Mouse (Mus musculus): ENCODE data around the gene Pole4.
A peak's percentile ranks its signal among the peaks of the same experiment; 100 is the strongest.

Pole4 gene

GRCm38 (mm10) chr6:82705221-82705620 lies at the start of gene Pole4:
Gene Pole4 (minus strand): TSS chr6:82705365.
- no peak for DNase-seq (ENCODE audit: low spot score)

DNA sequence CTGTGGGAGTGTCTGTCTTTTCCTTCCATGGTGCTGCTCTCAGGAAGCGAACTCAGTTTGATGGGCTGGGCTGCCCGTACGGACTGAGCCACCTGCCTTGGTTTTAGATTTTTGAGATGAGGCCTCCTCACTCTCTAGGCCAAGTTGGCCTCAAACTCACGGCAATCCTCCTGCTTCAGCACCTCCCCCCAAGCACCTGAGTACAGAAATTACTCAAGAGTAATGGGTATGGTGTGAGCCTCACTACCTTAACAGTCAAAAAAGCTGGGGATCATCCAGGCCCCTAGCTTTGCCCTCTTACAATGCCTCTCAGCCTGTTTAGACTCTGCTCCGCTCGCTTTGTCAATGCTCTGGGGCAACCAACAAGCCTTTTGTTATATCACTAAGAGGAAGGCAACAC lies 49.6 kb upstream of the Pole4 start:
- DNase-seq (ENCODE audit: low spot score): no peak

DNA sequence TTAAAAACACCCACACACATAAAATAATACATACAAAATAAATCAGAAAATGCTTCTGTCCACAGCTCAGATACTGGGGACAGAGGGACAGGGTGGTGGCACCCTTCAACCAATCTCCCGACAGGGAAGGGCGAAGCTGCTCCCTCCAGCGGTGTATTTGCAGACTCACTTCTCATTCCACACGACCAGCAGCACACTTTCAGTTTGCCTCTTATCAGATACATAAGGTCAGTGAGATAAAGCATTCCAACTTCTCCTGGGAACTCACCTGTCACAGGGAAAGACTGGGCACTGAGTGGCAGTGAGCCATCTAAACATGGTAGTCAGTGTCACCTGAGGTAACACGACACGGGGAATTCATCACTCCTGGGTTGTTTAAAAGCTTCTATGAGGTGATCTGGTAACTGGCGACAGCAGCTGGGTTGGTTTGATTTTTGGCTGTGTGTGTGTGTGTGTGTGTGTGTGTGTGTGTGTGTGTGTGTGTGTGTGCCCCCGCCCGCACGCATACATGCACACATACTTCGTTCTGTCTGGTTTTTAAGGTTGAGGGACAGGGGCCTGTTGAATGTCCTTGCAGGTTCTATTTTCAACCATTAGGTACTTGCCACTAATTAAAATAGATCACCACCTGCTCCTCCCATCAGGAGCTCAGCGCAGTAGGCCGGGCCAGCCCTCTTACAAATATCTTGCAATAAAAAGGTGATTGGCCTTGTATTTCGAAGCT lies 48.6 kb upstream of the Pole4 start:
- no peak for DNase-seq (ENCODE audit: low spot score)

GRCm38 (mm10) chr6:82753061-82753460 lies 47.9 kb upstream of the Pole4 start:
- DNase-seq (ENCODE audit: low spot score): no peak

DNA sequence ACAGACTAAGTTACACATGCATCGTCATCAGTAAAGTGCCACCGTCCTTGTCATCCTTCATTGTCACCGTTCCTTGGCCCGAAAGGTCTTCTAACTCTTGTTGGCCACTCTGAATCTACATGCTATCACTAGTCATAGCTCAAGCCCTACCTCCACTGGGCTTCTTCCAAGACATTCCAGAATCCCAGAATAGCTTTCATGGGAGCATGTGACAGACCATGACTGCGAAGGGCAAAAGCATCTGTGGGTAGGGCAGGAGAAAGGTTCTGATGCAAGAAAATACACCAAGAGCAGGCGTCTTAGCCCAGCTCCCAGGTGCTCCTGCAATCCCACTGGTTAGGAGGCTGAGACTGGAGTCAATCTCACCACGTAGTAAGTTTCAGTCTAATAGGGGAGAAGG lies 46.6 kb upstream of the Pole4 start:
- DNase-seq (ENCODE audit: low spot score): no peak

DNA sequence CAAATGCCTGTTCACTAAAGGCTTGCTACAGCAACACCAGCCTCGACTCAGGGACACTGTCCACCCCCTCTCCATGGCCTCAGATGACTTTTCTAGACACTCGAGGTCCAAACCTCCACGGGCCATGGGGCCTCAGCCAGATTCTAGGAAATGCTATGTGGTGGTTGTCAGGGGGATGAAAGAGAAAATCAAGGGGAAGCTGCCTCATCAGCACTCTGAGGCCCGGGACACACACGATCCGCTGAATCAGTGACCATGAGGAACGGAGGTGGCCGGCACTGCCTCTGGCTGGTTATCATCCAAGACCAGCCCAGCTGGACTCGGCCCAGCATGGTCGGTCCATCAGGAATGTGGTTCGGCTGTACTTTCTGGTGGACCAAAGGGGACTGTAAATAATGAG lies 45.9 kb upstream of the Pole4 start:
- no peak for DNase-seq (ENCODE audit: low spot score)

GRCm38 (mm10) chr6:82750063-82750462 lies 44.9 kb upstream of the Pole4 start:
- DNase-seq (ENCODE audit: low spot score): no peak

DNA sequence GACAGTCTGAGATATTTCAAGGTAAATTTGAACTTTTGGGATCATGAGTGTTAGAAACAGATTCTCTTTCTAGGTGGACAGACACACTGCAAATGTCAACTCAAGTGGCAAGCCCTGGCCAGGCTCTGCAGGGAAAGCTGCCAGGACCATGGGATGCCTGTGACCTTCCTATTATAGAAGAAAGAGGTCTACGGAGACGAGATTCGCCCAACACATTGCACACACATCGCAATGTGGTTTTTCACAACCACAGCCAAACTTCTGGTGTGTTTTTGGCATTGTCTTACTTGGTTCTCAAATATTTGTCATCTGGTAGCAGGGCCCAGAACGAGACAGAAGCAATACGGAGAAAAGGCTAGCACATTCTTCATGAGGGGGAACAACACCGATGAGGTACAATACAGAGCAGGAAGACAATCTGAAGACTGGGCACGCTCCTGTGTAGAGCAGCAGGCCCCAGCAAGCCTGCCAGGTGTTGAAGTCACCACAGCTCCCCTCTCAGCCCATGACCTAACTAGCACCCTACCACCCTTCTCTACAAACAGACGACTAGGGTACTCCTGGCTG lies 43.0 kb upstream of the Pole4 start:
- no peak for DNase-seq (ENCODE audit: low spot score)

DNA sequence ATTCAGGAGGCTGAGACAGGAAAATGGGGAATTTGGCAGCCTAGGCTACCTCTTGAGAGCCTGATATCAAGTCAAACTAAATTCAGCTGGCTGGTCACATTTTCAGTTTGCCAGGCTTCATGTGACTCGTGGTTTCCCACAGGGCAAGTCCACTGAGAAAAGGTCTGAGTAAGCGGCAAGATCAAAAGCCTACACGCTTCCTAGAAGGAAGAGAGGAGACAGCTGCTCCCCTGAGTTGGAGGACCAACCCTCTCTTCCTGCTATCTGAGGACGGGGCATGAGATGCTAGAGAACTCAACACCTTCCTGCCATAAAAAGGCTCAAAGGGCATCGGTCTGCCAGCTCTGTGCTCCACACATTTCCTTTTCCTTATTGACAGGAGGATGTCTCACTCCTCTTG lies 41.9 kb upstream of the Pole4 start:
- DNase-seq (ENCODE audit: low spot score): no peak

DNA sequence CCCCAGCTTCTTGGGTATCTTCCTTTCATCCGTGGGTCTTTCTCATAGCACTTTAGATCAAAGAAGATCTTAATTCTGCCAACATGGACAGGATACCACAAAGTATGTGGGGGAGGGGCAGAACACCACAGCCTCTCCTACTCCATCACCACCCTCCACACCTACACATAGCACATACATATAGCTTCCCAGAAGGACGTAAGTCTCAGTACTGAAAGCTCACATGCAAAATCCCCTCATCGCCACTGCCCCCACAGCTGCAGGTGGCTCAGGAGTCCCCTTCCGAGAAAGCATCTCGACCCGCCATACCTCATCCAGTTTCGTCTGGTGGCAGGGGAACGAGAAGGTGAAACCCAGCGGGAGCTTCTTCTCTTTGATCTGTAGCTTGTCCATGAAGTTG lies 39.4 kb upstream of the Pole4 start:
- no peak for DNase-seq (ENCODE audit: low spot score)

- DNase-seq (ENCODE audit: low spot score): no peak
Observed at GRCm38 (mm10) chr6:82741518-82741880, 36.3 kb upstream of the Pole4 start.

DNA sequence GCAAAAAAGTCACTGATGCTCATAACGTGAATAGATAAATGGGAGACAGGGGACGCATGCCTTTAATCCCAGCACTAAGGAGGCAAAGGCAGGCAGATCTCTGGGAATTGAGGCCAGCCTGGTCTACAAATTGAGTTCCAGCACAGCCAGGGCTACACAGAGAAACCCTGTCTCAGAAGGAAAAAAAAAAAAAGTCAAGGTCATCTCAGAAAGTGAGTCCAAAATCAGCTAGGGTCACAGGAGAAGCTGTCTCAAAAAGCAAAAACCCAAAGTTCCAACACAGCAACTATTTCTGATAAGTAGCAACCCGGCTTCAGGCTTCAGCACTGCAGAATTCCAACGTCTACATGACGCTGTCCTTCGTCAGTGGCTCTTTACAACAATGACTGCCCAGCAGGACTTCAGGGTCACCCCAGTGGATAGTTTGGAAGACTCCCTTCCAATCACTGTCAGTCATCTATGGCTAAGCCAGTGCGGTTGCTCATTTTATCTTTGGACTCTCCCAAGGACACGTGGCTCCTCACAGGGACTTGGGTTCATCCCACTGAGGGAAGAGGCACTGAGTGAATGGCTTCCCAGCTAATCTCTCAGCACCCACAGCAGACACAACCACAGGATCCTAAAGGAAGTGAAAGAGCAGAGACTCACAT lies 35.8 kb upstream of the Pole4 start:
- no peak for DNase-seq (ENCODE audit: low spot score)

- peak; percentile 71 for DNase-seq (ENCODE audit: low spot score)
Observed at GRCm38 (mm10) chr6:82740269-82740668, 35.1 kb upstream of the Pole4 start.

DNA sequence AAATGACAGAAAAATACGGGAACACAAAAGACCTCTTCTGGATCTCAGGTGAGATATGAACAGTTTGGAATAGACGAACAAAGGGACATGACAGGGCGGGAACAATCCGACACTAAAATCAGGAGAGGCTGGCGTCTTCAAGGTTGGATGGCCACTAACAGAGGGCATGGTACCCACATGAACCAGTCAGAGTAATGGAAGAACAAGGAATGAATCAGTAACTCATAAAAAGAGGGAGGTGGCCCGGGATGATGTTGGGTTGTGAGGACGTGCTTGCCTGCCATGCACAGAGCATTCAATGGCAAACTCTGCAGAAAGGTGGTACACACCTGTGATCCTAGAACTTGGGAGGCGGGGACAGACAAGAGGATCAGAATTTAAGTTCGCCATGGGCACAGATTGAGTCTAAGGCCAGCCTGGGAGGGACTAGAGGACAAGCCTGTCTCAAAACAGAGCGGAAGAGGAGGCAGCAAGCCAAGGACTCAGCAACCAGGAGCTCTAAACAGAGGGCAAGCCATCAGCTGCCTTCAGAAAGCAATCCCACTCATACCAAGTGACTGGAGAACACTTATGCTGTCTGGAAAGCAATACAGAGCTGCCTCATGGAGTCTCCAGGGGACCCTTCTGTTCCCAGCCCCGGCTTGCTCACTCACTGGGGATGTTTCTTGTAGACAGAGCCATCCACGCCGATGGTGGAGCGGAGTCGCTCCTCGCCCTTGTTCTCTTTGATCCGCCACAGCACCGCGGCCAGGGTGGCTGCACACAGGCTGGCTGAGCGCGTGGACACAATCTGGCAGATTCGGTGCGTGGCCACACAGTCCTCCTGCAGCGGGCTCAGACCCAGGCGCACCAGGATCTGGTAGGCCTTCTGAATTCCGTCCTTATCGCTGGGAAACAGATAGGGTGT lies 32.7 kb upstream of the Pole4 start:
- no peak for DNase-seq (ENCODE audit: low spot score)

- DNase-seq (ENCODE audit: low spot score): no peak
Observed at GRCm38 (mm10) chr6:82736626-82737600, 31.7 kb upstream of the Pole4 start.

DNA sequence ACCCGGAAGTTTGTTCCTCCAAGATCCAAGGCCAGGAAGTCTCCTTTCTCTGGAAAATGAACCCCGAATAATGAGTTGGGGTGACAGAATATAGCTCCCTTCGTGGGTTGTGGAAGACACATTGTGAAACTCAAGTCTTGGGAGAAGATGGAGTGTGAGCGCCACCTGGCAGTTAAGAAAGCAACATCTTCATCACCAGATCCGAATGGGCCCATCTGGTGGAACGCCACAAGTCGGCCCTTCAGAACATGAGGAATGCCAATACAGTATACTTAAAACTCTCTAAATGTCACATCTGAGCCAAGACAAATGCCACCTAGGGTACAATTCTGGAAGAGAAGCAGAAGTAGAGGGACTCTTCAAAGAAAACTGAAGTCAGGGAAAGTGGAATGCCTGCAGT lies 30.2 kb upstream of the Pole4 start:
- no peak for DNase-seq (ENCODE audit: low spot score)

DNA sequence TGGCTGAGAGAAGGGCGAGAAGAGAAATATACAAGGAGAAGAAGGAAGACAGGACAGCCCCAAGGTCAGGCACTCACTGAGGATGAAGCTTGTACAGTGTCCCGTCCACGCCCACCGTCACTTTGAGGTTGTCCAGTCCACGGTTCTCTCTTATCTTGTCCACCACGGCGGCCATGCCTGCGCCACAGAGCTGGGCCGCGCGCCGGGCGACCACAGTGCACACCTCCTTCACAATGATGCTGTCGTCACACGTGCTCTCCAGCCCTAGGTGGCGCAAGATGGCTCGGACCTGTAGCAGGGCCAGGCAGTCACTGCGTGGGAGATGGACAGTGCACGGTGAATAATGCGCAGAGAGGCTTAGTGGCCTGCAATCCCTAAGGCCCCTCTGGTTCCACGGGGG lies 23.5 kb upstream of the Pole4 start:
- DNase-seq (ENCODE audit: low spot score): no peak

GRCm38 (mm10) chr6:82727206-82727605 lies 22.0 kb upstream of the Pole4 start:
- no peak for DNase-seq (ENCODE audit: low spot score)

- no peak for DNase-seq (ENCODE audit: low spot score)
Observed at GRCm38 (mm10) chr6:82723321-82723720, 18.2 kb upstream of the Pole4 start.

DNA sequence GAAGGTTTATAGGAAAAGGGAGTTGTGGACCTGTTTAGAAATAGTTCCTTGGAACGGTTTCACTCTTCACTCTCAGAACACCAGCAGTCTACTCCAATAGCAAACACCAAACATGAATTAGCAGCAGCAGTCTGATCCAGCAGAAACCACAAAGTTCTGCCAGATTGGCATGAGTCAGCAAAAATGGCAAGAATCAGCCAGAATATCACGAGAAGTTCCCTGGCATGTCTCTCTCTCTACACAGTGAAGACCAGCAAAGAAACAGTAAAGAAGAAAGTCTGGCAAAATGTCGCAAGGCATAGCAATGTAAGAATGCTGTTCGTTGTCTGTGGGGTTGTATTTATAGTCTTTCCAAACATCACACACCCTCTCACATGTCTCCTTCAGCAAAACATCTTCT lies 11.0 kb upstream of the Pole4 start:
- DNase-seq (ENCODE audit: low spot score): no peak

DNA sequence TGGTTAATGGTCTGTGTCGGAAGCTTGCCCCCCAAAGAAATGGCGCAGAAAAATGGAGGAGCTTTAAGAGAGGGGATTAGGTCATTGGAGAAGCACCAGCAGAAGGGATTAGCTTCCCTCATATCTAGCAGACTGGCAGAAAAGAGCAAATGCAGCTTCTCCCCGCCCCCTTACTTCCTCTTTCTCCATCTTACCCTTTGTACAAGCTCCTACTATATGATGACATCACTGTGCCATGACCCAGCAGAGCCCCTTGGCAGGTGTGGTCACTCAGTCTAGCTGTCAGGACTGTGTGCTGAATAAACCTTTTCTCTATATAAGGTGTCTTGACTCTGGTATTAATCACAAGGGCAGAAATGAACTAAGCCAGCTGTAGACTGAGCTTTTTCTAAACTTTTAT lies 10.5 kb upstream of the Pole4 start:
- DNase-seq (ENCODE audit: low spot score): no peak
